Comparison of ENCODE assay signal across 7 mouse cellular contexts in the genomic region with DNA sequence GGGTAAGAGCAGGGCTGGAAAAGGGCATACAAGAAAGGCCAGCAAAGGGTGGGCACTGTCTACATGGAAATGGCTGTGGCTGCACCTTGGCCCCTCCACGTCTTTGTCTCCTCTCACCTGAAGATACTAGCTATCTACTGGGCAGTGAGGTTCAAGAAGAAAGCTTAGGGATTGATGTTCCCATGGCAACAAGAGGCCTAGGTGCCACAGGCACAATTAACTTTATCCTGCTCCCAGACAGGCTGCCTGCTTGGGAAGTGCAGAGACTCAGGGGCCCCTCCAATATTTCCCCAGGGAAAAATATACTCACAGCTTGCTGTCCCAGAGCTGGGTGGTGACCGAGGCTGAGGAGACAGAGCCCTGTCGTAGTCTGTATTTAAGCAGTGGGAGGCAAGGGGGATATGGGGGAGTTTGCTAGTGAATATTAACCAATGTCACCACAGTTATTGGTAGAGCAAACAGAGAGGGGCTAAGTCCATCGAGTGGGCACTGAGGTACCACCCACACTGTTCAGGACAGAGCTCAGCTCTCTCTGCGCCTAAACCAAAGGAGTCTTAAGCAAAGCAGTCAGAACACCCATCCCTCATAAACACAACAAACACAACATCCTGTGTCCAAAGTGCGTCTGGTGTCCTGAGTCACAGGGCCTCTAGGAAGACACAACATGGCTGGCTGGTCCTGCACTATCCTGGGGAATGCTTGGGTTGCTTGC. TPM values are rescaled to one million over a fixed set of nuclear protein-coding genes. Genes with fewer than 3 reads are reported as not detected.
"Had no signal": no experiment of that assay in that cellular context is flagged by ENCODE, and none has a peak within 500 bp of the region (broad histone marks: within the 10 kb centered on the region; RNA-seq: fewer than 3 reads in every experiment).

No protein-coding gene starts in this region.

RNA-seq across cellular contexts. Expression of a gene that starts 2.4 kb away (rescaled TPM):
- polyA plus RNA-seq: midbrain, embryonic 16.5 days; myocyte; thymus, postnatal 0 days had no signal

RNA-seq across cellular contexts. Expression of a gene that starts 35.5 kb away (rescaled TPM):
- polyA plus RNA-seq: limb, embryonic 11.5 days; midbrain, embryonic 10.5 days; midbrain, embryonic 16.5 days; myocyte; thymus, postnatal 0 days had no signal

RNA-seq across cellular contexts. Expression of a gene that starts 54.4 kb away (rescaled TPM):
- polyA plus RNA-seq: limb, embryonic 11.5 days; midbrain, embryonic 10.5 days; midbrain, embryonic 13.5 days; midbrain, embryonic 16.5 days; neural tube, embryonic 13.5 days; thymus, postnatal 0 days had no signal
